Mouse (Mus musculus) C2C12 (cell line): ENCODE results near the gene Dus1l. TPM values are rescaled to one million over a fixed set of nuclear protein-coding genes. Genes with fewer than 3 reads are reported as not detected.
A peak's percentile ranks its signal among the peaks of the same experiment; 100 is the strongest.

Source experiments
- H3K27me3 ChIP-seq: one replicate; pipeline ENCODE4 v1.6.1; 2011; ENCODE audit not compliant: control insufficient read depth, insufficient read depth, insufficient read length
- H3K36me3 ChIP-seq: one replicate; pipeline ENCODE4 v1.6.1; 2011; ENCODE audit not compliant: control insufficient read depth, insufficient read depth
- H3K4me3 ChIP-seq: one replicate; pipeline ENCODE4 v1.5.1; 2011; ENCODE audit warnings: mild to moderate bottlenecking, control low read depth; ENCODE audit not compliant: poor library complexity, insufficient read depth, severe bottlenecking
- H3K79me2 ChIP-seq: one replicate; pipeline ENCODE4 v1.6.1; 2011; ENCODE audit not compliant: control insufficient read depth, insufficient read depth
- H3K79me3 ChIP-seq: one replicate; pipeline ENCODE4 v1.6.1; 2011; ENCODE audit warnings: low read depth, control low read depth
- H3ac ChIP-seq: one replicate; pipeline ENCODE3; 2011; ENCODE audit warnings: low read depth; ENCODE audit not compliant: control insufficient read depth, insufficient read length
- CEBPB ChIP-seq: IDR thresholded peaks from one replicate; pipeline ENCODE4 v1.6.1; 2011; ENCODE audit warnings: low read depth, mild to moderate bottlenecking, control low read depth, moderate library complexity
- CTCF ChIP-seq: IDR thresholded peaks from one replicate; pipeline ENCODE4 v1.5.1; 2011; ENCODE audit not compliant: control insufficient read depth, insufficient read depth, insufficient read length
- FOSL1 ChIP-seq: IDR thresholded peaks from one replicate; pipeline ENCODE4 v1.8.0; 2011; ENCODE audit warnings: mild to moderate bottlenecking, low read length; ENCODE audit not compliant: poor library complexity, insufficient read depth, severe bottlenecking
- MAX ChIP-seq: IDR thresholded peaks from one replicate; pipeline ENCODE4 v1.6.1; 2011; ENCODE audit warnings: mild to moderate bottlenecking, control low read depth
- MYOD1 ChIP-seq: IDR thresholded peaks from one replicate; pipeline ENCODE4 v1.6.1; 2011; ENCODE audit warnings: low read depth; ENCODE audit not compliant: control insufficient read depth, insufficient read length
- MYOG ChIP-seq: IDR thresholded peaks from one replicate; pipeline ENCODE4 v1.6.1; 2011; ENCODE audit not compliant: control insufficient read depth, insufficient read length; ENCODE audit errors: extremely low read depth
- USF1 ChIP-seq: IDR thresholded peaks from one replicate; pipeline ENCODE4 v1.6.1; 2011; ENCODE audit warnings: low read depth, mild to moderate bottlenecking, control low read depth, moderate library complexity
- polyA plus RNA-seq: library from polyadenylated mRNA; unstranded; fragments of >200 nt; fragmentation: generic; extraction: Trizol; gene quantifications from one replicate; pipeline ENCODE4 v1.2.1, GENCODE M21; 2012; ENCODE audit warnings: missing spikeins

Gene Dus1l
- polyA plus RNA-seq, 1 experiment, result 64.7 TPM

- Histone ChIP-seq H3K36me3 (no peaks in the 10 kb centered on the region), H3K27me3 (no peaks in the 10 kb centered on the region), H3ac (no peak overlapping the region), H3K79me3 (no peaks in the 10 kb centered on the region), H3K79me2 (no peaks in the 10 kb centered on the region), H3K4me3 (no peak overlapping the region)
- TF ChIP-seq MYOG (no peak), MAX (no peak), USF1 (no peak), CEBPB (no peak), MYOD1 (no peak), FOSL1 (no peak), CTCF (no peak)
Measured at GRCm38 (mm10) chr11:120829757-120830532, 33.7 kb upstream of the Dus1l start.

- TF ChIP-seq MYOG (no peak), CTCF (no peak), USF1 (no peak), MYOD1 (no peak), CEBPB (no peak), FOSL1 (no peak), MAX (no peak)
- Histone ChIP-seq H3K79me2 (peaks cover 5% of the 10 kb centered on the region), H3K36me3 (no peaks in the 10 kb centered on the region), H3K79me3 (peaks cover under 1% of the 10 kb centered on the region), H3K27me3 (no peaks in the 10 kb centered on the region), H3ac (no peak overlapping the region), H3K4me3 (no peak overlapping the region)
Measured at GRCm38 (mm10) chr11:120828416-120828815, 32.2 kb upstream of the Dus1l start.

GRCm38 (mm10) chr11:120826016-120826953, 30.1 kb upstream of the Dus1l start:
- Histone ChIP-seq H3K4me3 (no peak overlapping the region), H3ac (no peak overlapping the region), H3K36me3 (peaks cover 17% of the 10 kb centered on the region), H3K79me3 (peaks cover 22% of the 10 kb centered on the region), H3K79me2 (peaks cover 26% of the 10 kb centered on the region), H3K27me3 (no peaks in the 10 kb centered on the region)
- no peak for TF ChIP-seq MYOG
- no peak for TF ChIP-seq MYOD1
- no peak for TF ChIP-seq MAX
- no peak for TF ChIP-seq CEBPB

GRCm38 (mm10) chr11:120825289-120825863, 29.2 kb upstream of the Dus1l start:
- peaks cover 31% of the 10 kb centered on the region for H3K79me3 ChIP-seq
- no peak for TF ChIP-seq USF1
- TF ChIP-seq CTCF, result no peak
- TF ChIP-seq FOSL1, result no peak
- no peak for TF ChIP-seq MAX
- no peak for TF ChIP-seq MYOD1
- TF ChIP-seq CEBPB, result no peak
- no peak for TF ChIP-seq MYOG
- peaks cover 35% of the 10 kb centered on the region for H3K79me2 ChIP-seq
- H3K27me3 ChIP-seq, result no peaks in the 10 kb centered on the region
- peaks cover 26% of the 10 kb centered on the region for H3K36me3 ChIP-seq
- no peak overlapping the region for H3ac ChIP-seq
- H3K4me3 ChIP-seq, result peak overlapping the region; percentile 96

GRCm38 (mm10) chr11:120824787-120825288, 28.6 kb upstream of the Dus1l start:
- H3K27me3 ChIP-seq, result no peaks in the 10 kb centered on the region
- TF ChIP-seq USF1 (no peak), FOSL1 (no peak), MYOG (no peak)
- peaks cover 41% of the 10 kb centered on the region for H3K79me2 ChIP-seq
- H3K4me3 ChIP-seq, result peak overlapping the region; percentile 96
- peak overlapping the region; percentile 78 for H3ac ChIP-seq
- H3K79me3 ChIP-seq, result peaks cover 37% of the 10 kb centered on the region
- H3K36me3 ChIP-seq, result peaks cover 31% of the 10 kb centered on the region
